Mouse (Mus musculus) adrenal gland, adult (tissue): Measurements from ENCODE around the gene Abcc4.

Experiments used
- DNase-seq, 2 experiments: peaks; one replicate each; pipeline ENCODE4 v3.0.0; 2022 to 2023; ENCODE audit warnings: low spot score in 1 of 2; ENCODE audit not compliant: inconsistent age in 2 of 2

Gene Abcc4

DNA sequence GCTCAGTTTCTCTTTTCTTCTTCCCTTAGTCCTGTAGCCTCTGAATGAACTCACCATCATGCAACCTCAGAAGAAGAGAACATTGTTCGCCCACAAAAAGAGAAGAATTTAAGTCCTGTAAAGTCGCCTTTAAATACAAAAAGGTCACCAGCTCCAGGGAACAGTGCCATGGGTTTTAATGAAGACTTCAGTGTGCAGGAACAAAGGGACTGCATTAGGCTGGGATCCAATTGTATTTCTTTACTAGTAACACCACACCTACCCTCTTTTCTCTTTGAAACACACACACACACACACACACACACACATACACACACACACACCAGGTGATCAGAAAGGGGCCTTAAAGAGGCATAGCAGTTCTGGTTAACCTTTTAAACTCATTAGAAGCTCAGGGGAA, 195.2 kb downstream of the Abcc4 start:
- DNase-seq = no peak

DNA sequence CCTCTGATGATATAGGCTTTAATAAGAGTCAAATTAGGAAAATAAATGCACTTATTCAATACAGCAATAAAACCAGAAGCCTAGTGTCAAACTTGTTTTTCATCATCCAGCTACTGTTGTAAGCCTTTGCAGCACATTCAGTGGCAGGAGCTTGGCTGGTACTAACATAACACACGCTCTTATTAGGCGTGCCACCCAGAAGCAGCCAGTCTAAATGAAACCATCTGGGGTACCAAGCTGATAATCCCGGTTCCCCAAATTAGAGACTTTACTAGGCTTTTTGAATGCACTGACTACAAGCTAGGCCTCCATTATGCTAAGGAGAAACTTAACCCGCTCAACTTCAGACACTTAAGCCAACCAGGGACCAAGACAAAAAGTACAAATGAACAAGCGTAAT, 195.8 kb downstream of the Abcc4 start:
- no peak for DNase-seq

DNA sequence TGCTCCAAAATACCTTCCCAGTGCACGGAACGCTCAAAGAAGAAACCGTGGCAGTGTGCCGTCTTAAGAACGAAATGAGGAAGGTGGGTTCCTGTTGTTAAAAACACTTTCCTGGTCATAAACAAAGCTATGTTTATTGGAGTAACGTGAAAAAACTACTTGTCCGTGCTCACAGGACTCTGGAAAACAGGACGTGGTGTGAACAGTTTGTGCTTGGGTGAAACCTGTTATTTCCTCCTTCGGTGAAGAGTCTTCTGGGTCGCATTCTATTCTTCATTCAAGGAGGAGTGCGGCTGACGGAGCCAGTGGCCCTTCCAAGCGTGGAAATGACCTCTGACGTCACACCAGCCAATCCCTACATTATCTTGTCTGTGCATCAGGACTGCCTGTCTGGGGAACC, 198.2 kb downstream of the Abcc4 start:
- DNase-seq = no peak

DNA sequence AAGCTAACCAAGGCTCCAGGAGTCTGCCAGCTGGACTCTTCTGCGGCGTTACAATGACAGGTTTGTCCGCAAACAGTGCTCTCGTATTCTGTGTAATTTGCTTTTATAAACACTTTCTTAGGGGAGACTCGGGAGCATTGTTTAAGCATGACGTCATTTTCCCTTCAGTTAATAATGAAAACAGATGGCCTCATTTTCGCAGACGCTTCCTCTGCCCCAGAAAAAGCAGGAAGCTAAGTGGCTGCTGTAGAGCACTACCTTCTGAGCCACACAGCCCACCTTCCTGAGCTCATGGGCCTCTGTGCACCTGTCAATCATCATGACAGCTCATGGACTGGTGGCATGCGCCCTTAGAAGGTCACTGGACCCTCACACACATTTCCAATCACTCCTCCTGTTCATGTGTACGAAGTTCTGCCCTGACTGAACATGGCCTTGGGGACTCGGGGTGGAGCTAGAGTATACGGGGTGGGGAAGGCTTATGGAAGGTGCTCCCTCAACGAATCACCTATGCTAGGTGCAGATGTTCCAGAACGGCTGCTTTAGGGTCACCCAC, 199.3 kb downstream of the Abcc4 start:
- no peak for DNase-seq

DNA sequence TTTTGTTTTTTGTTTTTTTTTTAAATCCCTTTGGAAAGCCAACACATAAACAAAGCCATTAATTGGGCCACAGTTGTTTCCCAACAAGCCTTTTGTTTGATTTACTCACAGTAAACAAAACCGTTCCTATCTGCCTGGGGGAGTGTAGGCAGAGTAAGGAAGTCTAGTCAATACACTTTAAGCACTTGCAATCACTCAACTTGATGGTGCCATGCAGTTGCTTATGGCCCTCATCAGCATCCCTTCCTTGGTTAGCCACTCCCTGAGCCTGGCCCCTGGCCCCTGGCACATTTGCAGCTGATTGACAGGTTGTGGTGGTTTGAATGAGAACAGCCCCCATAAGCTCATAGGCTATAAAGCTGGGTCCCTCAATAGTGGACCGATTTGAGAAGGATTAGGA, 209.3 kb downstream of the Abcc4 start:
- DNase-seq = no peak

DNA sequence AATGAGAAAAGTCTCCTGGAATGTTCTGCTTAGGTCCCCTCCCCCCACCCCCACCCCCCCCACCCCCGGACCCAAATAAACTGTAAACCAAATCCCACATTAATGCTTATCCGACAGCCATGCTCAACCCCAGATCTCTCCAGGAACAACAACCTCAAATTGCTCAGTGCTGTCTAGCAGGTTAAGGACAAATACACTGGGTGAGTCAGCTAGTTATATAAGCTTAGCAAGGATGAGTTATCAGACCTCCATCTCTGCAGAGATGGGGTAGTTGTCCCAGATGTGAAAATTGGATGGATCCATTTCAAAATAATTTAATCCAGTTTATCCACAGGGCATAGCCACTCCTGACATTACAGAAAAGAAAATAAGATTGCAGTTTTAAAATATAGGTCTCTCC, 210.6 kb downstream of the Abcc4 start:
- DNase-seq = peak in 1 of 2 experiments; percentile 66

DNA sequence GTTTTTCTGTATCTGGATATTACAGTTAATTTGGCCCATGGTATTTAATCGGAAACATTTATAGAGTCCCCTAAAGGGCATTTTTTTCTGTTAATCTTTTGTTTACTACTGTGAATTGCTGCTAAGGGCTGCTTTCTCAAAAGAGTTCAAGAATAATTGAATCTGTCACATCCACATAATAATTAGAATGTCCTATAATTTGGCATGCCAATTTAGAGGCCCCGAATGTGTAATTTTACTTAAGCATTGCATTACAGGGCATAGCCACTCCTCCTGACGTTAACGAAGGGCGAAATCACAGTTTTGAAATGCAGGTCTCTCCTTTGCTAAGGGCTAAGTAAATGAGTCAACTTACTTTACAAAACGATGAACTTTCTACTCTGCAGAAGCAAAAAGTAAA, 214.3 kb downstream of the Abcc4 start:
- no peak for DNase-seq

DNA sequence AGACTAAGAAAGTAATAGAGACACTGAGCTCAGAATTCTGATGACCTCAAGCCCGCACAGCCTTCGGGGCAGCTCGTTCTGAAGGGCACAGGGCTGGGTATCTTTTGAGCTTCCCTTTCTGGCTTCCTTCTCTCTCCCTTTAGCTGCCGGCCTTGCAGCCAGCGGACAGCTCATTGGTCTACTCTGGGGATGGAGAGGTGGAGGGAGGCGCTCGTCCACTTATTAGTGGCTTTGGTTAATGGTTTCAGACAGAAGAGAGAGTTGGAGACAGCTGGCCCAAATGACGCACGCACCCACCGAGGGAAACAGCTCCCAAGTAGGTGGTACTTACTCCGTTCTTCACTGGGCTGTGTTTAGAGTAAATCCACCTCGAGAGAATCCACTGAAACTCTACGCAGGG, 214.7 kb downstream of the Abcc4 start:
- DNase-seq = no peak

DNA sequence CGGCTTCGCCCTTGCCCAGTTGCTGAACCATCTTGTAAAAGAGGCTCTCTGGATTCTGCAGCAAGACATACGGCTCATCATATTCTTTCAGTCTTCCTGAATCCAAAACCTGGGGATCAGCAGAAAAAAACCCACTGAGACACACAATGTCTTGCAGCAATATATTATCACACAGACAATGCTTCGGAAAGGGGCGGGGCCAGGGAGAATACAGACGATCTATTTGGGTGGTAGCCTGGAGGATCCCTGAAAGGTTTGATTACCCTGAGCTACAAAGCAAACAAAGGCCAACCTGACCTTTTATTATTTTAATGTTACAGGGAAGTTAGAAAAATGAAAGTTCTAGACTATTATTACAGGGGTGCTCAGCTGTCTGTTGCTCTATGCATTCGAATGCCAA, 215.5 kb downstream of the Abcc4 start:
- DNase-seq = no peak

DNA sequence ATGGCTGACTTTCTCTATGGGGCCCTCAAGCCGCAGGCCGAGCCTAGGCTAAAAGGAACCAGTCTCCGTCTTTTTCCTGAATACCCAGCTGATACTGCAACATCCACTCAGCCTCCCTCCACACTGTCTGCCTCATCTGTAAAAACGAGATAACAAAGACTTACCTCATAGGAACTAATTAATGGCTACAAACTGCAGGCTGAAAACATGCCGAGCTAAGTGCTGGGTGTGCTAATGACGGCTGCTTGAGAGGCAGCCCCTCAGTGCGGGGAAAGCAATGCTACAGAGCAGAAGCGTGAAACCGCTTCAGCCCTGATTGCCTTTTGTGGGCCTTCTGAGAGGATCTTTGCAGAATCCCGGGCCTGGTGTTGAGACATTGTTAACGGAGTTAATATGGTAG, 219.7 kb downstream of the Abcc4 start:
- DNase-seq = no peak

DNA sequence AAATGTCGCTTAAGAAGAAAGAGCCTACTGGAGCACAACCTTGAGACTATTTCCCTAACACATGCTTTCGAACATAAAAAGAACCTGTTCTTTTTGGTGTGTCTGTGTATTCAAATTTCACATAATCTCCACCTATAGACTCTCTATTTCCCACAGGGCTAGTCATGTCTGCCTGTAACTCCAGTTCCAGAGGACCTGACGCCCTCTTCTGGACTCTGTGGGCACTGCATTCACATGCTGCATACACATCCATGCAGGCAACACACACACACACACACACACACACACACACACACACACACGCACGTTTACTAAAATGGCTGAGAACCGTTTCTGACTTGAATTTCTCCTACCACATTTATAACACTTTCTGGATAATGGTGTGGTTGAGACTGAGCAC, 220.4 kb downstream of the Abcc4 start:
- no peak for DNase-seq

DNA sequence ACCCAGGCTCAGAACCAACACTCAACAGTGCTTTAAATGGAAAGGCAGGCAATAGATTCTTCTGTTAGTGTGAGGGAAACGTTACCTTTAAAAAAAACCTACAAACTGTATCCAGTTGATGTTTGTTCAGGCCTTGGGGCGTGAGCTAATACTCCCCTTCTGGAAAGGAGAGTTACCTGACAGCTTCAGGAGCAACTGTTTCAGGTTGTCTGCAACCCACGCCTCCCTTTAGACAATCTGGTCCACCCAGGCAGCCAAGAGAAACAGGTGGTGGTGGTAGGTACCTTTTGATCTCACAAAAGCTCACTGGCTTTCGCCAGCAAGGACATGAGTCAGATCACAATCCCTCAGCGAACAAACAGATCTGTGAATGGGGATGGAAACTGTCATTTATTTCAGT, 223.7 kb downstream of the Abcc4 start:
- no peak for DNase-seq

DNA sequence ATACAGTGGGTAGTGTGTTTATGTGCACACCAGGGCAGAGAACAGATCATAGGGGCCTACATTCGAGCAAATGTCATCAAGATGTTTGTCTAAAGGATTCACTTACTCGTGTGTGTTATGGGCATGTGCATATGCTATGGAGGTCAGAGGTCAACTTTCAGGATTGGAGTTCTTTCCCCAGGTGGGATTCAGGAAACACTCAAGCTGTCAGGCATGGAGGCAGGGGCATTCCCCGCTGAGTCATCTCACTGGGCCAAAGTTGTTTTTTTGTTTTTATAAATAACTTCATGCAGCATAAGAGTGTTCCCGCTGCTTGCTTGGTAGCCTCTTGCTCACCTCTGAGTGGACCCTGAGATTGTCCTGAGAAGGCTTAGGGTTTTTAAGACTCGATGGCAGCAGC, 224.2 kb downstream of the Abcc4 start:
- no peak for DNase-seq

DNA sequence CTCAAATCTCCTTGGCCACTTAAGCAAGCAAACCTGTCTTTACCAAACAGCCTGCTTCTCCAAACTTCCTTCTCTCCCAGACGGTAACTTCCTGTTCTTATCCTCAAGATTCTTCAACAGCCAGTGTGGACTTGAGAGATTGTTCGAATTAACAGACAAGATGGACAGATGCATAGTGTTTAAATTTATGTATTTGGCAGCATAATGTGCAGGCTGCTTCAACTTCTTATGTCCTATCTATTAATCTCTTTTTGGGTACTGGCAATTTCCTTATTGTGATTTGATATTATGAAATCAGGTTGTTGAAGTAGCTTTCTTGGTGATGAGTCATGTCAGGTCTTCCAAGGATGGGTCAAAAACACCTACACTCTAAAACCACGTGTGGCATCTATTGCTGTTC, 229.7 kb downstream of the Abcc4 start:
- DNase-seq = no peak

DNA sequence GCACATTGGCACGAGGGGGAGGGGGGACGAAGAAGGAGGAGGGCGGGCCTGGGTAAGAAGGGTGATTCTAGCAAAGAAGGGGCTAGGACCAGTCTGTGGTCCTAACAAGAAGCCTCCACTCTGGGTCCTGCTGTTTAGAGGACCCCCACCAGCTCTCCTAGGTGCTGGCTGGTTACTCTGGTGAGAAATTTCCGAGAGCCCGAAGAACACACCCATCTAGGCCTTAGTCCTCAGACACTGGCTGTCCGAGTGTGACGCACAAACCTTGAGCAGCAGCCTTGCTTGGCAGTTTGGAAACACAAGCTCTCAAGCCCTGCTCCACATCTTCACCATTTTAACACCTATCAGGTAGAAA, 230.9 kb downstream of the Abcc4 start:
- peak in 1 of 2 experiments; percentile 25 for DNase-seq

DNA sequence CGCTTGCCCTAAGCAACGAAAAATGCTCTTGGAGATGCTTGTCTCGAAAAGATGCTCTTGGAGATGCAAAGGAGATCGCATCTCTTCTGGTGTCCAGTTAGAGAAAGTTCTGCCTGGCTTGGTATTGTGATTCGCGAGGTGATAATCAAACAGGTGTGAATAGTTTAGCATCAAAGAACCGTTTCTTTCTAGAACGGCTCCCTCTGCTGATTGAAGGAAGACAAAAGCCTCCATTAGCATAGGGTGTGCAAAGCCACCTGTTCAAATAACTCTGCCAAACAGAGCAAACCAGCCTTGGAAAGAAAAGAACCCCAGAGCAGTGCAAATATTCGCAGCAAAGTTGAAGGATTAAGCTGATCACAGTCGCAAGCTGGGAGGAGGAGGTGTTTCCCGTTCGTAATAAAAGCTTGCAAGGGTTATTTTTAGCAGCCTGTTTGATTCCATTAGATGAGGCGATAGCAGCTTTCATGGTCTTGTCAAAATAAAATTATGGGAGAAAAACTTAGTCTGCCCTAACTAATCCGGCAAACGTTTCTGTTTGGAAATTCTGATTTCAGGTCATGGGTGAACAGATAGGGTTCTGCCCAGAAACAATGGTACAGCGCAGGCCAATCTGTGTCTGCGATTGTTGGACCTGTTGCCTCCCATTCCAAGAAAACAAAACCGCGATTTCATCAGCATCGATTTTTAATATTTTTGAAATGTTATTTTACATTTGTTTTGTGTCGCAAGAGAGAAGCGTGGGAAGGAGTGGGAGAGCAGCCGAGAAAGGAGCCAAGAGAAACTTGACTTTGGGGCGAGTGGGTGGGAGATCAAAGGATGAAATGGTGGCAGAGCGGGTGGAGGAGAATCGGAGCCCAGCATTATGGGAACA, 231.6 kb downstream of the Abcc4 start:
- peak in 1 of 2 experiments; percentile 21 for DNase-seq

DNA sequence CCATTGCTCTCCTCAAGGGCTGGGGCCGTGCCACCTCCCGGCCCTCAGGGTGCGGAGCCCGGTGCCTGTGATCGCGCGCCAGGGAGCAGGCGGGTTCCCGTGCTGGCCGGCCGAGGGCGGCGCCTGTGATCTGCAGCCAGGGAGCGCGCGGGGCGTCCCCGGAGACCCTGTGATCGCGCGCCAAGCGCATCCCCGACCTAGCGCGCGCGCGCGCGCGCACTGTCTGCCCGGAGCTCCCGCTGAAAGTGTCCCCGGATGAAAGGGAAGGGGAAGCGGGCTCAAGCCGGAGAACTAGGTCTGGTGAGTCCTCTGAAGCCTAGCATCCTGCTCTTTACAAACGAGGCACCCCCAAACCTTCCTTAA, 232.2 kb downstream of the Abcc4 start:
- DNase-seq = peak in 1 of 2 experiments; percentile 29

DNA sequence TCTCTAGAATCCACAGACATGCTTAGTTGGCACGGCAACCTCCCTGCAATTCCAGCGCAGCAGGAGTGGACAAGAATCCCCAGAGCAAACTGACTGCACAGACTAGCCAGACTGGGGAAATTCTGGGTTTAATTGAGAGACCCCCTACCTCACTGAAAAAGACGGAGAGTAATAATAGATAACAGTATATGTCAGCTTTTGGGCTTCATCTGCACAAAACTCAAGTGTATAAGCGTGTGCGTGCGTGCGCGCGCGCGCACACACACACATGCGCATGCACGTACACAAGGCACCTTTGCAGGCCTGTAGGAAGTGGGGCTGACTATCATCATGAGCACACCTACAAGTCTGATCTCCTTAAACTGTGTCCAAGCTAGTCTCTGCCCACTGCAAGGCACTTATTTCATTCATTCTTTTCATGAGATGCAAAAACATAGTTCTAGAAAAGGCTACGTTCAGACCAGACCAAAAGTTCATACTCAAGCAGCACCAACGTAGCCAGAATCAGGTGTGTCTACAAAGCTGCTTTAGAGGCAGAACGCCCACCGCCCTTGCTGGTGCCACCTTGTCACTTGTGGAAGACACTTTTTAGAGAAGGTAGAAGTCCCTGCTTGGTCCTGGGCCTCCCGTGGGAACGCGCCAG, 232.7 kb downstream of the Abcc4 start:
- no peak for DNase-seq

DNA sequence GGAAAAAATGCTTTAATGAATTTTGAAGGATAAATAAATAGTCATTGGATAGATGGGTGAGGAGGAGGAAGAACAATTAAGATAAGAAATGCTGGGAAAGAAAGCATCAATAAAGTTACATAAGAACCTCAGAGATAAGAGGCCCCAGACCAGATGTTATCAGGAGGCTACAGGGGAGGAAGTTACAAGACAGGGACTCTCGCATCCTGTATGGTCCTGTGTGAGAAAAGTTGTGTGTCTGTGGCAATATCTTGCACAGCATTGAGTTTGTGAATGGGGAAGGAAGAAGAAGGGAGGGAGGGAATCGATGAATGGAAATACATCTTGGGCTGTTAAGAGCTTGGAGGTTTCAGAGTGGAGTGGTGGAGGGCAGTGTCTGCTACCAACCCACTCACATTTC, 240.7 kb downstream of the Abcc4 start:
- DNase-seq = no peak

DNA sequence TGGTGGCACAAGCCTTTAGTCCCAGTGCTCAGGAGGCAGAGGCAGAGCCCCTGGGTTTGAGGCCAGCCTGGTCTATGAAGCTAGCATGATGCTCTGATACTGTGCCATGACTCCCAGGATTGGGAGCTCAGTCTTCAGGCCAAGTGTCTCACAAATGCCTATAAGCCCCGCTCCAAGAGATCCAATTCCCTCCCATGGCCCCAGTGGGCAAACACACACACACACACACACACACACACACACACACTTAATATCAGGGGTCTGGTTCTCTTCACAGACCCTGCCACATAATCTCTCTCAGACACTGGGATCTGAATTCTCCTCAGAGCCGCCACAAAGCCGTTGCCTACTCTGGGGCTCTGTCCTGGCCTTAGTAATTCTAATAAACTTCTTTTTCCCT, 241.6 kb downstream of the Abcc4 start:
- no peak for DNase-seq

DNA sequence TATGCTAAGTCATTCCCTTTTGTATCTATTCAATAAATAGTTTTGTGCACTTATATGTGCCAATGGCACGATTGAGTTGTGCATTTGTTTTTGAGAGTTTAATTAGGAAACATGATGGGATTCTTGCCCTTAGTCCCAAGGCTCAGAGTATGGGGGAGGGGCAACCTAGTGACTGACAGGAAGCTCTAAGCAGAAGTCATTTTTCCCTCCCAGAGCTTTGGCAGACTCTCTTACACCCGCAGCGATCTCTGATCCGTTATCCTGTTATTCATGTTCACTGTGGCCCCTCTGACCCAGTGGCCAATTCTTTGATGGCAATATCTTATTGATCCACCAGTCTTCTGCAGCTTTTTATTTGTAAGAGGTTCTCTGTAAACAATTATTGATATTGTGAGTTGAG, 253.4 kb downstream of the Abcc4 start:
- no peak for DNase-seq

DNA sequence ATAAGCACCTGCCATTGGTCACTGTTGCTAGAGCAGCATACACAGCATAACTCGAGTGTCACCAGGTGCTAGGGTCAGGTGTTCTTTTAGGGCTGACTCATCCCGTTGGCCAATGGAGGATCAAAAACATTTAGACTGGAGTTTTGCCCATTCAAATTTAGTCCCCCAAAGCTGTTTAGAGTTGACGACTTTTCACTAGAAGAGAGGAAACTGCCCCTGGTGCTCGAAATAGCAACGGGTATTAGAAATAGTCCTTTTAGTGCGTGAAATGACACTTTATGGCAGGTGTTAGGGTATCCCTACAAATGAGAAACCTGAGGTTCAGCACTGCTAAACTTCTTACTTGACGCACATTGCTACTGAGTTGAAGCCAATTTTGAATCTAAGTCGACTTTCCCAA, 265.9 kb downstream of the Abcc4 start:
- DNase-seq = no peak
